Mouse (Mus musculus): ENCODE data around the gene Agap1.

DNA sequence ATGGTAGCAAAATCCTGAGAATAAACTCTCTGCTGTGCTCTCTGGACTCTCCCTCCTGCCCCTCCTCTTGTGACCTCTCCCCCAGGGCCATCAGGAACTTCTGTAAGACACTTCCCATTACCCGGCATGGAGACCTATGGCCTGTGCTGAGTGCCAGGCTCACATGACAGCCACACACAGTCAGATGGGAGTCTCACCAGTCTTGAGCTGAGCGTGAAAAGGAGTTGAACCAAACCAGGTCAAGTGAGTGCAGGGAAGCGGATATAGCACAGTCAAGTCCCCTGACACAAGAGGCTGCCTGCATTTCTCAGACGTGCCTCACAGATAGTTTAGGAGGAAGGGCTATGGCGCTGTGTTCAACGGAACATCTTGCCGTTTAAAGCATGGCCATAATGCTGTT, 4.5 kb upstream of the Agap1 start:
- TF ChIP-seq CTCF (IDR thresholded peaks at IDR 0.05 in 2 of 3, conservative IDR thresholded peaks at IDR 0.05 in 1 of 3; ENCODE audit: control insufficient read depth in 1 of 3, insufficient read depth in 1 of 3, low read depth in 2 of 3, low read length in 3 of 3, poor library complexity in 1 of 3, severe bottlenecking in 1 of 3) = no peak
- TF ChIP-seq CHD2 (IDR thresholded peaks at IDR 0.05; ENCODE audit: low read length) = no peak
- TF ChIP-seq TBP (IDR thresholded peaks at IDR 0.05; ENCODE audit: low read depth, low read length) = no peak
- TF ChIP-seq POLR2A (IDR thresholded peaks at IDR 0.05; ENCODE audit: control insufficient read depth in 1 of 2, insufficient read depth in 1 of 2, low read depth in 1 of 2, low read length in 2 of 2, poor library complexity in 1 of 2) = no peak
- no peak for TF ChIP-seq MAFK (IDR thresholded peaks at IDR 0.05; ENCODE audit: borderline replicate concordance, low read depth, low read length)
- no peak for TF ChIP-seq ZNF384 (IDR thresholded peaks at IDR 0.05; ENCODE audit: low read depth, low read length)
- TF ChIP-seq MYC (IDR thresholded peaks at IDR 0.05; ENCODE audit: low read depth, low read length) = no peak
- TF ChIP-seq GATA1 (IDR thresholded peaks at IDR 0.05; ENCODE audit: low read depth, low read length) = no peak

All from MEL (cell line).